Mouse (Mus musculus): ENCODE measurements around the gene Cyp2c70. TPM values are rescaled to one million over a fixed set of nuclear protein-coding genes. Genes with fewer than 3 reads are reported as not detected.
A peak's percentile ranks its signal among the peaks of the same experiment; 100 is the strongest.
"Not testable (repeated sequence)": the region's sequence is repeated elsewhere in the genome, so short reads cannot be mapped to it uniquely, and the experiment has no call there.

The Cyp2c70 gene
- polyA plus RNA-seq, 1 experiment = not detected

GRCm38 (mm10) chr19:40225102-40225760 lies 38.1 kb upstream of the Cyp2c70 start:
- TF ChIP-seq EP300 (IDR thresholded peaks at IDR 0.05; ENCODE audit: insufficient read depth, low read depth, low read length) (no peak), CTCF (IDR thresholded peaks at IDR 0.05; ENCODE audit: low read depth, low read length) (peak; percentile 89)
- H3K36me3 ChIP-seq (ENCODE audit: control insufficient read depth, insufficient read depth, low read length, poor library complexity, severe bottlenecking) = peaks cover 35% of the 10 kb centered on the region
- no peaks in the 10 kb centered on the region; the same call in 1 of the 2 replicates for H3K9me3 ChIP-seq (replicated peaks; ENCODE audit: control insufficient read depth, insufficient read depth, low read length, poor library complexity, severe bottlenecking)
- H3K4me1 ChIP-seq (ENCODE audit: control insufficient read depth, insufficient read depth, low read length) = no peaks in the 10 kb centered on the region
- H3K27me3 ChIP-seq (ENCODE audit: control insufficient read depth, insufficient read depth, low read length, poor library complexity, severe bottlenecking) = no peaks in the 10 kb centered on the region
- no peak overlapping the region for H3K4me3 ChIP-seq (ENCODE audit: low read depth, low read length)
- H3K9ac ChIP-seq (ENCODE audit: low read depth, poor library complexity, severe bottlenecking) = no peak overlapping the region
- H3K27ac ChIP-seq (ENCODE audit: insufficient read depth, low read length) = no peak overlapping the region

GRCm38 (mm10) chr19:40222307-40222706 lies 35.2 kb upstream of the Cyp2c70 start:
- not testable (repeated sequence) for H3K9ac ChIP-seq (ENCODE audit: low read depth, poor library complexity, severe bottlenecking); H3K4me3 ChIP-seq (ENCODE audit: low read depth, low read length); H3K4me1 ChIP-seq (ENCODE audit: control insufficient read depth, insufficient read depth, low read length); H3K9me3 ChIP-seq (replicated peaks; ENCODE audit: control insufficient read depth, insufficient read depth, low read length, poor library complexity, severe bottlenecking); H3K27me3 ChIP-seq (ENCODE audit: control insufficient read depth, insufficient read depth, low read length, poor library complexity, severe bottlenecking); H3K27ac ChIP-seq (ENCODE audit: insufficient read depth, low read length)
- peaks cover 16% of the 10 kb centered on the region for H3K36me3 ChIP-seq (ENCODE audit: control insufficient read depth, insufficient read depth, low read length, poor library complexity, severe bottlenecking)

- Histone ChIP-seq H3K9ac (ENCODE audit: low read depth, poor library complexity, severe bottlenecking) (no peak overlapping the region), H3K4me1 (ENCODE audit: control insufficient read depth, insufficient read depth, low read length) (no peaks in the 10 kb centered on the region), H3K27ac (ENCODE audit: insufficient read depth, low read length) (no peak overlapping the region), H3K4me3 (ENCODE audit: low read depth, low read length) (no peak overlapping the region), H3K36me3 (ENCODE audit: control insufficient read depth, insufficient read depth, low read length, poor library complexity, severe bottlenecking) (peaks cover 16% of the 10 kb centered on the region), H3K27me3 (ENCODE audit: control insufficient read depth, insufficient read depth, low read length, poor library complexity, severe bottlenecking) (no peaks in the 10 kb centered on the region), H3K9me3 (replicated peaks; ENCODE audit: control insufficient read depth, insufficient read depth, low read length, poor library complexity, severe bottlenecking) (no peaks in the 10 kb centered on the region; the same call in 1 of the 2 replicates)
- TF ChIP-seq CTCF (IDR thresholded peaks at IDR 0.05; ENCODE audit: low read depth, low read length) = no peak
- TF ChIP-seq EP300 (IDR thresholded peaks at IDR 0.05; ENCODE audit: insufficient read depth, low read depth, low read length) = no peak
- TF ChIP-seq POLR2A (IDR thresholded peaks at IDR 0.05; ENCODE audit: insufficient read depth, low read length) = no peak
These were observed 33.7 kb upstream of the Cyp2c70 start for GRCm38 (mm10) chr19:40220878-40221277.

GRCm38 (mm10) chr19:40202947-40203346 lies 15.8 kb upstream of the Cyp2c70 start:
- H3K27me3 ChIP-seq (ENCODE audit: control insufficient read depth, insufficient read depth, low read length, poor library complexity, severe bottlenecking); H3K27ac ChIP-seq (ENCODE audit: insufficient read depth, low read length); H3K36me3 ChIP-seq (ENCODE audit: control insufficient read depth, insufficient read depth, low read length, poor library complexity, severe bottlenecking); H3K4me1 ChIP-seq (ENCODE audit: control insufficient read depth, insufficient read depth, low read length); H3K4me3 ChIP-seq (ENCODE audit: low read depth, low read length); H3K9ac ChIP-seq (ENCODE audit: low read depth, poor library complexity, severe bottlenecking): not testable (repeated sequence)
- peaks cover 16% of the 10 kb centered on the region for H3K9me3 ChIP-seq (replicated peaks; ENCODE audit: control insufficient read depth, insufficient read depth, low read length, poor library complexity, severe bottlenecking)

GRCm38 (mm10) chr19:40190596-40190995 lies 3.5 kb upstream of the Cyp2c70 start:
- no peaks in the 10 kb centered on the region for H3K27me3 ChIP-seq (ENCODE audit: control insufficient read depth, insufficient read depth, low read length, poor library complexity, severe bottlenecking)
- no peak overlapping the region for H3K9ac ChIP-seq (ENCODE audit: low read depth, poor library complexity, severe bottlenecking)
- H3K36me3 ChIP-seq (ENCODE audit: control insufficient read depth, insufficient read depth, low read length, poor library complexity, severe bottlenecking) = no peaks in the 10 kb centered on the region
- H3K27ac ChIP-seq (ENCODE audit: insufficient read depth, low read length) = no peak overlapping the region
- no peaks in the 10 kb centered on the region for H3K9me3 ChIP-seq (replicated peaks; ENCODE audit: control insufficient read depth, insufficient read depth, low read length, poor library complexity, severe bottlenecking)
- no peaks in the 10 kb centered on the region for H3K4me1 ChIP-seq (ENCODE audit: control insufficient read depth, insufficient read depth, low read length)
- TF ChIP-seq CTCF (IDR thresholded peaks at IDR 0.05; ENCODE audit: low read depth, low read length) = no peak
- TF ChIP-seq EP300 (IDR thresholded peaks at IDR 0.05; ENCODE audit: insufficient read depth, low read depth, low read length) = no peak
- no peak for TF ChIP-seq POLR2A (IDR thresholded peaks at IDR 0.05; ENCODE audit: insufficient read depth, low read length)
- H3K4me3 ChIP-seq (ENCODE audit: low read depth, low read length) = no peak overlapping the region

GRCm38 (mm10) chr19:40183600-40183999 lies 3.5 kb downstream of the Cyp2c70 start:
- TF ChIP-seq EP300 (IDR thresholded peaks at IDR 0.05; ENCODE audit: insufficient read depth, low read depth, low read length) = no peak
- no peak for TF ChIP-seq POLR2A (IDR thresholded peaks at IDR 0.05; ENCODE audit: insufficient read depth, low read length)
- no peak for TF ChIP-seq CTCF (IDR thresholded peaks at IDR 0.05; ENCODE audit: low read depth, low read length)
- Histone ChIP-seq H3K36me3 (ENCODE audit: control insufficient read depth, insufficient read depth, low read length, poor library complexity, severe bottlenecking) (no peaks in the 10 kb centered on the region), H3K4me3 (ENCODE audit: low read depth, low read length) (no peak overlapping the region)

More at GRCm38 (mm10) chr19:40183600-40183999, 3.5 kb downstream of the Cyp2c70 start:
- Histone ChIP-seq H3K27ac (ENCODE audit: insufficient read depth, low read length) (no peak overlapping the region), H3K4me1 (ENCODE audit: control insufficient read depth, insufficient read depth, low read length) (no peaks in the 10 kb centered on the region), H3K9me3 (replicated peaks; ENCODE audit: control insufficient read depth, insufficient read depth, low read length, poor library complexity, severe bottlenecking) (no peaks in the 10 kb centered on the region), H3K9ac (ENCODE audit: low read depth, poor library complexity, severe bottlenecking) (no peak overlapping the region), H3K27me3 (ENCODE audit: control insufficient read depth, insufficient read depth, low read length, poor library complexity, severe bottlenecking) (no peaks in the 10 kb centered on the region)

All from ES-Bruce4 (cell line).